Mouse (Mus musculus) C2C12 (cell line): Measurements from ENCODE around the gene Fat2.

Experiments
- CEBPB ChIP-seq: IDR thresholded peaks from one replicate; pipeline ENCODE4 v1.6.1; 2011; ENCODE audit warnings: low read depth, mild to moderate bottlenecking, control low read depth, moderate library complexity
- CTCF ChIP-seq: IDR thresholded peaks from one replicate; pipeline ENCODE4 v1.5.1; 2011; ENCODE audit not compliant: control insufficient read depth, insufficient read depth, insufficient read length
- FOSL1 ChIP-seq: IDR thresholded peaks from one replicate; pipeline ENCODE4 v1.8.0; 2011; ENCODE audit warnings: mild to moderate bottlenecking, low read length; ENCODE audit not compliant: poor library complexity, insufficient read depth, severe bottlenecking
- MAX ChIP-seq: IDR thresholded peaks from one replicate; pipeline ENCODE4 v1.6.1; 2011; ENCODE audit warnings: mild to moderate bottlenecking, control low read depth
- MYOD1 ChIP-seq: IDR thresholded peaks from one replicate; pipeline ENCODE4 v1.6.1; 2011; ENCODE audit warnings: low read depth; ENCODE audit not compliant: control insufficient read depth, insufficient read length
- MYOG ChIP-seq: IDR thresholded peaks from one replicate; pipeline ENCODE4 v1.6.1; 2011; ENCODE audit not compliant: control insufficient read depth, insufficient read length; ENCODE audit errors: extremely low read depth
- USF1 ChIP-seq: IDR thresholded peaks from one replicate; pipeline ENCODE4 v1.6.1; 2011; ENCODE audit warnings: low read depth, mild to moderate bottlenecking, control low read depth, moderate library complexity

DNA sequence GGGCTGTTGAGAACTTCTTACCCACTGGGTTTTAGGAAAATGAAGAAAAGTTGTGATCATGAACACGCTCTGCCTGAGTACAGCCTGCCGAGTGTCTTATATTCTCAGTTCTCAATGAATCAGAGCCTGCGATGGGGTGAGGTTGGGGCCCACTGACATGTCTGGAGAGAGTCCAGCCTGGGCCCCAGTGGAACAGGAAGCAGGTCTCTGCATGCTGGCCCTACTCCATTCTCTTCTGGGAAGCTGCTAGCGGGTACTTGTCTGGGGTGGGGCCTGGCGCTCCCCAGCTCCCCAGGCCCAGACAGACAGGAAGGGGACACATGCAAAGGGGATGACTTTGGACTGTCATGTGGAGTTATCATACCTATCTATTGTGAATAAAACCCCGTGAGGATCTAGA, 20.4 kb downstream of the Fat2 start:
- TF ChIP-seq CTCF (no peak), MAX (no peak), USF1 (no peak), MYOD1 (no peak), MYOG (no peak), CEBPB (no peak), FOSL1 (no peak)
